Mouse (Mus musculus): ENCODE results near the gene Hax1. TPM values are rescaled to one million over a fixed set of nuclear protein-coding genes. Genes with fewer than 3 reads are reported as not detected.

The Hax1 gene
- polyA plus RNA-seq (2012; rRNA removed), result 131 and 137 TPM in 2 replicates

DNA sequence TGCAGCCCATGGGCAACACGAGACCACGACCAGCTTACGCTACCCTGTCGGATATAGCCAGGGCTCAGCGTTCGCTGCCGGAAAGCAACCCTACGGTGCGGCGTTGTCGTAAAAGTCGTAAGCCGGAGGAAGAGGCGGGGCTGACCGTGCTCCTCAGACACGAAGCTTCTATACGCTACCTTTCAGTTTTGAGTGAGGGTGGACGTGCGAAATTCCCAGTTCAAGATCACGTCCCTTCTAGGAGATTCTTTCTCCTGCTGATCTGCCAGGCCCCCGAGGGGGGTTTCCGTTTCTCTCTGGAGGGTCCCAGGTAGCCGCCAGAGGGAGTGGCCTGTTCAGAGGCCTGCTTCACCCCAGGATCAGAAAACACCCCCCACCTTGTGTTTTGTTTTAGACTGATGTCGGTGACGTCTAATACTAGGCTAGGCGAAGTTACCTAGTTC, at the start of gene Hax1:
Hax1 (minus strand) TSS at position 169 of the 443 bp plus-strand sequence.

GRCm38 (mm10) chr3:89963221-89963763, 35.3 kb downstream of the Hax1 start, which contains the start of gene Atp8b2:
Gene Atp8b2 (minus strand): TSS chr3:89963508.

Other genes with a start within 250 kb of the Hax1 start
- gene Chrnb2, start 234.1 kb downstream of the Hax1 start, polyA plus RNA-seq (2012; rRNA removed), result 34.8 and 38.8 TPM in 2 replicates
- gene Ube2q1, start 225.2 kb downstream of the Hax1 start, polyA plus RNA-seq (2012; rRNA removed), result 56.7 and 57.9 TPM in 2 replicates
- gene She, start 167.4 kb downstream of the Hax1 start, polyA plus RNA-seq (2012; rRNA removed), result 1.3 and 1.5 TPM in 2 replicates
- 0.58 and 0.64 TPM in 2 replicates for gene Il6ra, start 85.6 kb downstream of the Hax1 start, polyA plus RNA-seq (2012; rRNA removed)
- 58.6 and 75.2 TPM in 2 replicates for gene Atp8b2, start 35.3 kb downstream of the Hax1 start, polyA plus RNA-seq (2012; rRNA removed)
- gene 4933434E20Rik, start 52.9 kb upstream of the Hax1 start, polyA plus RNA-seq (2012; rRNA removed), result 91.8 and 99.7 TPM in 2 replicates
- 152 and 168 TPM in 2 replicates for gene Ubap2l, start 53.8 kb upstream of the Hax1 start, polyA plus RNA-seq (2012; rRNA removed)
- 224 and 236 TPM in 2 replicates for gene Tpm3, start 73.9 kb upstream of the Hax1 start, polyA plus RNA-seq (2012; rRNA removed)
- 2.0 and 2.5 TPM in 2 replicates for gene Nup210l, start 105.4 kb upstream of the Hax1 start, polyA plus RNA-seq (2012; rRNA removed)
- gene Rps27, start 214.9 kb upstream of the Hax1 start, polyA plus RNA-seq (2012; rRNA removed), result 2,671 and 2,744 TPM in 2 replicates
- gene Rab13, start 214.9 kb upstream of the Hax1 start, polyA plus RNA-seq (2012; rRNA removed), result 20.0 and 25.5 TPM in 2 replicates
- 64.0 and 67.6 TPM in 2 replicates for gene Jtb, start 232.8 kb upstream of the Hax1 start, polyA plus RNA-seq (2012; rRNA removed)
- 2.2 and 2.9 TPM in 2 replicates for gene Creb3l4, start 244.7 kb upstream of the Hax1 start, polyA plus RNA-seq (2012; rRNA removed)
- gene Slc39a1, start 249.4 kb upstream of the Hax1 start, polyA plus RNA-seq (2012; rRNA removed), result 27.4 and 33.3 TPM in 2 replicates